Comparison of ENCODE assay signal across 29 mouse cellular contexts in the genomic region with DNA sequence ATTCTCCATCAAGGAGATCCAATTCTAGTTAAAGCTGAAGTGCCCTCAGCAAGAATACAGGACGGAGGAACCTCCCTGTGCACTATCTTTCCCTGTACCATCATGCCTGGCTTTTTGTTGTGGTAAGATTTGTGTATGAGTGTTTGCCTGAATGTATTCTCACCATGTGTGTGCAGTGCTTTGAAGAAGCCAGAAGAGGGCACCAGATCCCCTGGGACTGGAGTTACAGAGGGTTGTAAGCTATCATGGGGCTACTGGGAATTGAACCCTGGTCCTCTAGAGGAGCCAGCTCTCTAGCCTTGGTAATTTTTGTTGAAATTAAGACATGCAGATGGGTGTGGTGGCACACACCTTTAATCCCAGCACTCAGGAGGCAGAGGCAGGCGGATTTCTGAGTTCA. TPM values are rescaled to one million over a fixed set of nuclear protein-coding genes. Genes with fewer than 3 reads are reported as not detected.
"Had no signal": no experiment of that assay in that cellular context is flagged by ENCODE, and none has a peak within 500 bp of the region (broad histone marks: within the 10 kb centered on the region; RNA-seq: fewer than 3 reads in every experiment).

No protein-coding gene starts in this region.

- H3K9ac ChIP-seq: kidney, embryonic 15.5 days; liver, embryonic 13.5 days; lung, embryonic 15.5 days; midbrain, embryonic 12.5 days; midbrain, embryonic 15.5 days; neural tube, embryonic 12.5 days; neural tube, embryonic 15.5 days had no signal

- H3K27ac ChIP-seq: kidney, embryonic 15.5 days; left cerebral cortex, adult 2 months; liver, embryonic 13.5 days; lung, embryonic 15.5 days; macrophage; midbrain, embryonic 12.5 days; midbrain, embryonic 15.5 days; neural tube, embryonic 12.5 days; neural tube, embryonic 15.5 days had no signal

- H3K27me3 ChIP-seq: kidney, embryonic 15.5 days; liver, embryonic 13.5 days; lung, embryonic 15.5 days; midbrain, embryonic 12.5 days; midbrain, embryonic 15.5 days; neural tube, embryonic 15.5 days had no signal

- DNase-seq: kidney, adult 8-10 months; kidney, postnatal 10 days; kidney, postnatal 36 days; layer of hippocampus, postnatal 36 days; liver, embryonic 13.5 days; lung, adult 18-20 months; lung, postnatal 10 days; right cerebral cortex, adult 18-20 months; right cerebral cortex, postnatal 14 days; right cerebral cortex, postnatal 4 days; thymus, postnatal 25 days had no signal

- H3K4me3 ChIP-seq: kidney, embryonic 15.5 days; left cerebral cortex, adult 2 months; liver, embryonic 13.5 days; lung, embryonic 15.5 days; midbrain, embryonic 12.5 days; midbrain, embryonic 15.5 days; neural tube, embryonic 12.5 days; neural tube, embryonic 15.5 days had no signal

- H3K4me1 ChIP-seq: liver, embryonic 13.5 days; lung, embryonic 15.5 days; midbrain, embryonic 12.5 days; midbrain, embryonic 15.5 days; neural tube, embryonic 12.5 days had no signal

- H3K9me3 ChIP-seq: kidney, embryonic 15.5 days; liver, embryonic 13.5 days; lung, embryonic 15.5 days; midbrain, embryonic 12.5 days; midbrain, embryonic 15.5 days; neural tube, embryonic 12.5 days; neural tube, embryonic 15.5 days had no signal

- H3K36me3 ChIP-seq: kidney, embryonic 15.5 days; liver, embryonic 13.5 days; lung, embryonic 15.5 days; midbrain, embryonic 12.5 days; midbrain, embryonic 15.5 days; neural tube, embryonic 12.5 days; neural tube, embryonic 15.5 days had no signal

- H3K4me2 ChIP-seq: kidney, embryonic 15.5 days; liver, embryonic 13.5 days; lung, embryonic 15.5 days; midbrain, embryonic 12.5 days; midbrain, embryonic 15.5 days; neural tube, embryonic 12.5 days; neural tube, embryonic 15.5 days had no signal

- ATAC-seq: midbrain, embryonic 15.5 days had no signal

RNA-seq across cellular contexts. Expression of gene Noto, which starts 28.3 kb away (rescaled TPM):
- total RNA-seq: layer of hippocampus, adult 8-10 months; layer of hippocampus, postnatal 10 days; layer of hippocampus, postnatal 36 days; left cerebral cortex, adult 2 months; left cerebral cortex, postnatal 10 days; left cerebral cortex, postnatal 36 days; liver, adult 2 months; megakaryocyte, adult 5-6 weeks had no signal
- polyA plus RNA-seq: kidney, embryonic 15.5 days; limb, embryonic 11.5 days; limb, embryonic 14.5 days; liver, adult 2 months; liver, embryonic 13.5 days; macrophage; midbrain, embryonic 12.5 days; midbrain, embryonic 15.5 days; neural tube, embryonic 12.5 days; neural tube, embryonic 15.5 days; stomach, embryonic 14.5 days; thymus, postnatal 0 days had no signal
